Mouse (Mus musculus): ENCODE data around the gene Dyrk1a.

DNA sequence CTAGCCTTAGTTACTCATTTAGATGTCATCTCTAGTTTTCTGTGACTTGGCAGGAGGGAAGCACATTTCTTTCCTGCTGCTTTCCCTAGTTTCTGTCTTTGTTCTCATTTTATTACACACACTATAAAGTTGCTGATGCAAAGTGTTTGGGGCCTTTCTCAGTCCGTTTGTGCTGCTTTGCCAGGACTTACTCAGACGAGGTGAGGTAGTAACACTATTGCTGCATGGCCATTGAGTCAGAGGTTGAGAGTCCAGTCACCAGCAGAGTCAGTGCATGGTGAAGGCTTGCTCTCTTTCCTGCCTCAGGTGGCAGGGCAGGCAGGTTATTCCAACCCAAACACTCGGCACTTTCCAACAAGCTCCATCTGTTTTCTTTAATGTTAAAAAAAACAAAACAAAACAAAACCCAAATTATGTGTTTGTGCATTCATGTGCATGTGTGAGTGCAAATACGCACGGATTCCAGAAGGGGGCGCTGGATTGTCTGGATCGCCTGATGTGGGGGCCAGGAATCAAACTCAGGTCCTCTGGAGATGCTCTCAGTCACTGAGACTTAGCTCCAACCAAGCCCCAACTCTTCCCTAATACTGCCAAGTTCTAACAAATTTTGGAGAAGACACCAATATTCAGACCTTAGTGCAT is 16.7 kb downstream of the Dyrk1a start:
- TF ChIP-seq CTCF (IDR thresholded peaks at IDR 0.05; ENCODE audit: control insufficient read depth, insufficient read depth, low read length): peak; percentile 13; the same call in 1 of the 2 replicates
- TF ChIP-seq POLR2A (IDR thresholded peaks at IDR 0.05; ENCODE audit: borderline replicate concordance, control insufficient read depth, low read depth, low read length): no peak
